Mouse (Mus musculus): ENCODE measurements around the gene Mup18. TPM values are rescaled to one million over a fixed set of nuclear protein-coding genes. Genes with fewer than 3 reads are reported as not detected.

Mup18 gene
- polyA plus RNA-seq (2017; shearing (Covaris generic)), result not detected

GRCm38 (mm10) chr4:61674036-61674435 is at the start of gene Mup18:
Mup18 (minus strand) TSS chr4:61674136.

Other genes with a start within 250 kb of the Mup18 start
- not detected for gene Mup15, start 234.4 kb downstream of the Mup18 start, polyA plus RNA-seq (2017; shearing (Covaris generic))
- not detected for gene Mup16, start 154.6 kb downstream of the Mup18 start, polyA plus RNA-seq (2017; shearing (Covaris generic))
- not detected for gene Mup17, start 78.3 kb downstream of the Mup18 start, polyA plus RNA-seq (2017; shearing (Covaris generic))
- not detected for gene Mup19, start 108.1 kb upstream of the Mup18 start, polyA plus RNA-seq (2017; shearing (Covaris generic))
- not detected for gene Mup5, start 161.1 kb upstream of the Mup18 start, polyA plus RNA-seq (2017; shearing (Covaris generic))

Measured in activated CD4-positive, CD25-positive, alpha-beta regulatory T cell, adult 9 weeks (primary cell).